Mouse (Mus musculus) ovary, postnatal 36 days (tissue): ENCODE measurements at regions not wholly inside any gene's neighbourhood (a gene's known extent, or its start where the extent isn't known, plus 50 kb on each side); places are given as distances from the start of the nearest gene placed in this dataset.

Experiments used
- DNase-seq: peaks from one replicate; pipeline ENCODE4 v3.0.0; 2022; ENCODE audit warnings: low spot score, mixed read lengths

DNA sequence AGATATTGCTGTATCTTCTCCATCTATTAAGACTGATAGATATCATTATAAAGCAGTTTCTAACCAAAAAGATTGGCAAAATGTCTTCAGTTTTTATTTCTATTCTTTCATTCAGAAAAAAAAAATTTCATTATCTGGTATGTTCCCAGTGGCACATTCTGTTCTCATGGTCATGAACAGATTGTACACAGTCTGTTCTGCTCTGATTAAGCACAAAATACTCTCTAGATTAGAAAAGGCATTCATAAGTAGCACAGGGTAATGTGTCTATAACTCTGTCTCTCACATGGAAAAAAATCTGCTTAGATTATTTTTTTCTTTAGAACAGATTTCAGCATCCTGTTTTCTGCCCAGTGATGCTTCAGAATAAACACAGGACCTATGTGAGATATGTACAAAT lies 306.3 kb upstream of the Gm21830 start:
- no peak for DNase-seq

DNA sequence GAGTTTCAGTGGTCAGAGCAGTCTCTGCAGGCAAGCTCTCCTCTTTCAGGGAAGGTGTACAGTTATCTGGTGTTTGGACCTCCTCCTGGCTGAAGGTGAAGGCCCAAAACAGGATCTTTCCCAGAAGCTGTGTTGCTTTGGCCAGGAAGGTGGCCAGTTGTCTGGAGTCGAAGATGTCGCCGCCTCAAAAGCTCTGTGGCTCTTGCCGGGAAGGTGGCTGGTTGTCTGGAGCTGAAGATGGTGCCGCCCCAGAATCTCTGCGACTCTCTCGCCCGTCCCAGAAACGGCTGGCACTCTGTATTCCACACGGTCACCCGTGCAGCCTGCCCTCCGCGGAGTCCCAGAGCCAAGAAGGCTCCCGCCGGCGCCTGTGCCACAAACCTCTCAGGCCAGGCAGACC lies 304.7 kb upstream of the Scn7a start:
- peak; percentile 7 for DNase-seq

DNA sequence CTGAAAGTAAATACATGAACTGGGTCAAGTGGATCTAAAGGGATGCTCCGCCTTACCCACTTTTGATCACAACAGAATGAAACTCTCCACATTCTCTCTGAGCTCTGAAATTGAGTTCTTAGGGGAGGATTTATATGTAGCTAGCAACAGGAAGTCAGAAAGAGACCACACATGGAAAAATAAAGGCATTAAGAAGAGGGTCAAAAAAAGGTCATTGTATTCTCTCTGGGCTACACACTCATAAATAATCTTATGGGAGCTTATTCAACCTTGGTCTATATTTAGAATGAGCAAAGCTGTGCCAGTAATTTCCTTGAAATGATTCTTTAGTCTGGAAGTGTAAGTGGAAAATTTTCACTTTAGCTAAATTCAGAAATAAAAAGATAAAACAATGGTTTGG lies 284.2 kb upstream of the Scn7a start:
- DNase-seq, result no peak
